Mouse (Mus musculus): ENCODE data around the gene Tmprss6. TPM values are rescaled to one million over a fixed set of nuclear protein-coding genes. Genes with fewer than 3 reads are reported as not detected.

The Tmprss6 gene
- total RNA-seq, 2 experiments from 2014 or later, result 0.54 to 2.4 TPM

- peak; percentile 83 to 88 for DNase-seq (ENCODE audit: low spot score in 2 of 2)
Measured at GRCm38 (mm10) chr15:78422046-78422956, 46.1 kb downstream of the Tmprss6 start.

- no peak for DNase-seq (ENCODE audit: low spot score in 2 of 2)
Measured at GRCm38 (mm10) chr15:78420395-78420794, 48.0 kb downstream of the Tmprss6 start.

- DNase-seq (ENCODE audit: low spot score in 2 of 2), result no peak
Measured at GRCm38 (mm10) chr15:78416937-78417336, 51.5 kb downstream of the Tmprss6 start.

- DNase-seq (ENCODE audit: low spot score in 2 of 2), result no peak
Measured at GRCm38 (mm10) chr15:78414157-78414556, 54.3 kb downstream of the Tmprss6 start.

- no peak for DNase-seq (ENCODE audit: low spot score in 2 of 2)
Measured at GRCm38 (mm10) chr15:78413719-78414117, 54.7 kb downstream of the Tmprss6 start.

- no peak for DNase-seq (ENCODE audit: low spot score in 2 of 2)
Measured at GRCm38 (mm10) chr15:78413083-78413718, 55.2 kb downstream of the Tmprss6 start.

GRCm38 (mm10) chr15:78409570-78410052 lies 58.8 kb downstream of the Tmprss6 start:
- DNase-seq (ENCODE audit: low spot score in 2 of 2), result no peak

- peak; percentile 80 to 88 for DNase-seq (ENCODE audit: low spot score in 2 of 2)
Measured at GRCm38 (mm10) chr15:78406293-78406934, 62.0 kb downstream of the Tmprss6 start, which contains the start of gene Mpst. Gene Mpst, plus strand, starts transcription at chr15:78406416.

- DNase-seq (ENCODE audit: low spot score in 2 of 2), result peak; percentile 84 to 91
Measured at GRCm38 (mm10) chr15:78405517-78406211, 62.8 kb downstream of the Tmprss6 start, which contains the start of gene Tst. Gene Tst, minus strand, starts transcription at chr15:78405907.

GRCm38 (mm10) chr15:78405098-78405497 lies 63.3 kb downstream of the Tmprss6 start:
- DNase-seq (ENCODE audit: low spot score in 2 of 2), result no peak

GRCm38 (mm10) chr15:78403896-78404295 lies 64.5 kb downstream of the Tmprss6 start:
- peak; percentile 59 to 81 for DNase-seq (ENCODE audit: low spot score in 2 of 2)

- DNase-seq (ENCODE audit: low spot score in 2 of 2), result peak; percentile 44 to 55
Measured at GRCm38 (mm10) chr15:78403301-78403741, 65.1 kb downstream of the Tmprss6 start.

GRCm38 (mm10) chr15:78402423-78402822 lies 66.0 kb downstream of the Tmprss6 start:
- peak in 1 of 2 experiments; percentile 57 for DNase-seq (ENCODE audit: low spot score in 2 of 2)

- peak; percentile 56 to 66 for DNase-seq (ENCODE audit: low spot score in 2 of 2)
Measured at GRCm38 (mm10) chr15:78401921-78402320, 66.5 kb downstream of the Tmprss6 start.

- DNase-seq (ENCODE audit: low spot score in 2 of 2), result no peak
Measured at GRCm38 (mm10) chr15:78401345-78401744, 67.1 kb downstream of the Tmprss6 start.

GRCm38 (mm10) chr15:78395478-78395962 lies 72.9 kb downstream of the Tmprss6 start, which contains the start of gene Tex33:
Gene Tex33, minus strand, starts transcription at chr15:78395912.
- DNase-seq (ENCODE audit: low spot score in 2 of 2), result no peak

- DNase-seq (ENCODE audit: low spot score in 2 of 2), result no peak
Measured at GRCm38 (mm10) chr15:78390855-78391254, 77.6 kb downstream of the Tmprss6 start.
